Mouse (Mus musculus): ENCODE data around the gene Anp32a.

- TF ChIP-seq CTCF (IDR thresholded peaks at IDR 0.05) (no peak), EP300 (IDR thresholded peaks at IDR 0.05) (no peak)
These were observed 52.4 kb downstream of the Anp32a start for GRCm38 (mm10) chr9:62393531-62393930.

Measured in lung, postnatal 0 days (tissue).